ENCODE assay signal across 26 mouse cellular contexts in the genomic region with DNA sequence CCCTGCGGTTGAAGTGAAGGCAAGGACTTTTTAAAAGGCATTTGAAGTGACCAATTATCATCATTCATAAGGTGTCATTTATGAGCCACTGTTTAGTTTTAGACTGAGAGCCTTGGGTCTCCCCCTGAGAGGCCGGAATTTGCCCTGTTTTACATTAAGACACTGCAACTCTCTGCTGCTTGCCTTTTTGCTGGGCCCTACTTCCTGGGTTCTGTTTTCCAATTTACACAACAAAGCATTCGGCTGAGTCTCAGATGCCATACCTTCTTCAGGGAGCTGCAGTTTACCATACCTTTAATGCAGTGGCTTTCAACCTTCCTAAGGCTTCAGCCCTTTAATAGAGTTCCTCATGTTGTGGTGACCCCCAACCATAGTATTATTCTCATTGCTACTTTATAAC. TPM values are rescaled to one million over a fixed set of nuclear protein-coding genes. Genes with fewer than 3 reads are reported as not detected.
DNase-seq lines count a peak whose midpoint lies in the region; ATAC-seq and TF ChIP-seq lines count a peak whose summit lies in the region.
"Had no signal": no experiment of that assay in that cellular context is flagged by ENCODE, and none has a peak within 500 bp of the region (broad histone marks: within the 10 kb centered on the region; RNA-seq: fewer than 3 reads in every experiment).

No protein-coding gene starts in this region.

- ATAC-seq in forebrain, embryonic 11.5 days (replicated peaks; ENCODE audit: low FRiP score) = no peak
- no peak for ATAC-seq in forebrain, postnatal 0 days
- ATAC-seq in midbrain, postnatal 0 days (ENCODE audit: low FRiP score) = no peak
- ATAC-seq in forebrain, embryonic 14.5 days = peak; percentile 36; the same call in 1 of the 2 replicates
- ATAC-seq: activated CD4-positive, CD25-positive, alpha-beta regulatory T cell, adult 4 months; inflammation-experienced regulatory T-cells, adult 6 months had no signal

- H3K36me3 ChIP-seq in forebrain, embryonic 11.5 days (ENCODE audit: control insufficient read depth, insufficient read depth, low read length) = no peaks in the 10 kb centered on the region
- no peaks in the 10 kb centered on the region for H3K36me3 ChIP-seq in forebrain, postnatal 0 days (ENCODE audit: insufficient read depth)
- no peaks in the 10 kb centered on the region for H3K36me3 ChIP-seq in midbrain, embryonic 10.5 days
- no peaks in the 10 kb centered on the region for H3K36me3 ChIP-seq in midbrain, postnatal 0 days (ENCODE audit: insufficient read depth, low read length)
- no peaks in the 10 kb centered on the region for H3K36me3 ChIP-seq in forebrain, embryonic 14.5 days (ENCODE audit: control insufficient read depth, insufficient read depth, low read length)
- H3K36me3 ChIP-seq: embryonic facial prominence, embryonic 13.5 days; heart, embryonic 10.5 days; liver, embryonic 15.5 days; lung, embryonic 15.5 days; neural tube, embryonic 13.5 days had no signal

- peaks cover 17% of the 10 kb centered on the region for H3K4me1 ChIP-seq in forebrain, embryonic 11.5 days (replicated peaks; ENCODE audit: control insufficient read depth, insufficient read depth, low read length)
- no peaks in the 10 kb centered on the region for H3K4me1 ChIP-seq in forebrain, postnatal 0 days (ENCODE audit: insufficient read depth)
- H3K4me1 ChIP-seq in midbrain, embryonic 10.5 days = peaks cover 50% of the 10 kb centered on the region
- H3K4me1 ChIP-seq in midbrain, postnatal 0 days (ENCODE audit: insufficient read depth, low read length) = peaks cover 3% of the 10 kb centered on the region; the same call in 1 of the 2 replicates
- H3K4me1 ChIP-seq in forebrain, embryonic 14.5 days (ENCODE audit: control insufficient read depth, insufficient read depth, low read length) = peaks cover 9% of the 10 kb centered on the region
- H3K4me1 ChIP-seq: liver, embryonic 15.5 days; lung, embryonic 15.5 days had no signal

- H3K27me3 ChIP-seq in forebrain, embryonic 11.5 days (ENCODE audit: control insufficient read depth, insufficient read depth, low read length) = peaks cover 5% of the 10 kb centered on the region
- H3K27me3 ChIP-seq in forebrain, postnatal 0 days (ENCODE audit: insufficient read depth, low read length) = no peaks in the 10 kb centered on the region
- H3K27me3 ChIP-seq in midbrain, embryonic 10.5 days (ENCODE audit: low read depth, poor library complexity, severe bottlenecking) = no peaks in the 10 kb centered on the region
- H3K27me3 ChIP-seq in midbrain, postnatal 0 days (ENCODE audit: insufficient read depth, low read length) = no peaks in the 10 kb centered on the region
- H3K27me3 ChIP-seq in forebrain, embryonic 14.5 days (replicated peaks; ENCODE audit: control insufficient read depth, insufficient read depth, low read length) = 0 out of 2 replicates have a peak, but pooled peaks cover 2% of the 10 kb centered on the region
- H3K27me3 ChIP-seq: embryonic facial prominence, embryonic 13.5 days; liver, embryonic 15.5 days; lung, embryonic 15.5 days; neural tube, embryonic 13.5 days had no signal

- DNase-seq in forebrain, embryonic 11.5 days (ENCODE audit: low spot score) = no peak
- no peak for DNase-seq in forebrain, postnatal 0 days
- no peak for DNase-seq in midbrain, embryonic 10.5 days (ENCODE audit: low spot score)
- DNase-seq in midbrain, postnatal 0 days (ENCODE audit: low spot score) = no peak
- no peak for DNase-seq in forebrain, embryonic 14.5 days (ENCODE audit: low spot score)
- no peak for DNase-seq in urinary bladder, postnatal 14 days (ENCODE audit: low spot score)
- no peak for DNase-seq in lung, postnatal 36 days
- DNase-seq: adrenal gland, adult 8-10 months; cerebellum, adult 18-20 months; cerebellum, postnatal 25 days; heart, postnatal 4 days; kidney, adult 2 months; layer of hippocampus, adult 9-11 months; liver; lung, postnatal 4 days; thymus, postnatal 25 days had no signal

- no peak for TF ChIP-seq CTCF in forebrain, postnatal 0 days (IDR thresholded peaks at IDR 0.05; ENCODE audit: low read depth)
- TF ChIP-seq CTCF in midbrain, postnatal 0 days (IDR thresholded peaks at IDR 0.05) = no peak

- peak overlapping the region; percentile 68; the same call in 1 of the 2 replicates for H3K27ac ChIP-seq in forebrain, embryonic 11.5 days (ENCODE audit: low read depth, low read length)
- no peak overlapping the region for H3K27ac ChIP-seq in forebrain, postnatal 0 days (ENCODE audit: low read depth, low read length)
- peak overlapping the region; percentile 72 for H3K27ac ChIP-seq in midbrain, embryonic 10.5 days (replicated peaks)
- H3K27ac ChIP-seq in midbrain, postnatal 0 days (ENCODE audit: low read depth, low read length) = no peak overlapping the region
- H3K27ac ChIP-seq in forebrain, embryonic 14.5 days (ENCODE audit: low read depth, low read length) = no peak overlapping the region
- H3K27ac ChIP-seq: embryonic facial prominence, embryonic 13.5 days; heart, embryonic 10.5 days; kidney, postnatal 0 days; liver, embryonic 15.5 days; lung, embryonic 15.5 days had no signal

- H3K4me3 ChIP-seq in forebrain, embryonic 11.5 days (ENCODE audit: low read depth, low read length) = no peak overlapping the region
- no peak overlapping the region for H3K4me3 ChIP-seq in forebrain, postnatal 0 days (ENCODE audit: low read depth, low read length)
- H3K4me3 ChIP-seq in midbrain, embryonic 10.5 days = no peak overlapping the region
- H3K4me3 ChIP-seq in midbrain, postnatal 0 days (ENCODE audit: low read depth, low read length) = no peak overlapping the region
- no peak overlapping the region for H3K4me3 ChIP-seq in forebrain, embryonic 14.5 days (ENCODE audit: low read depth, low read length)
- H3K4me3 ChIP-seq: embryonic facial prominence, embryonic 13.5 days; heart, embryonic 10.5 days; liver, embryonic 15.5 days; lung, embryonic 15.5 days; myocyte; neural tube, embryonic 13.5 days had no signal

- 35% methylated on average over 3 of the region's 3 CpGs for WGBS in forebrain, embryonic 11.5 days
- 24% methylated on average over 3 of the region's 3 CpGs for WGBS in forebrain, postnatal 0 days
- 55% methylated on average over 3 of the region's 3 CpGs for WGBS in midbrain, embryonic 10.5 days
- WGBS in midbrain, postnatal 0 days = 33% methylated on average over 3 of the region's 3 CpGs
- 21% methylated on average over 3 of the region's 3 CpGs for WGBS in forebrain, embryonic 14.5 days

- H3K4me2 ChIP-seq in forebrain, embryonic 11.5 days (ENCODE audit: low read depth, low read length, severe bottlenecking) = no peak overlapping the region
- H3K4me2 ChIP-seq in forebrain, postnatal 0 days (ENCODE audit: low read depth) = no peak overlapping the region
- H3K4me2 ChIP-seq in midbrain, postnatal 0 days (ENCODE audit: low read depth, low read length, poor library complexity, severe bottlenecking) = no peak overlapping the region
- H3K4me2 ChIP-seq in forebrain, embryonic 14.5 days (ENCODE audit: low read length) = no peak overlapping the region
- H3K4me2 ChIP-seq: embryonic facial prominence, embryonic 13.5 days; liver, embryonic 15.5 days; lung, embryonic 15.5 days; neural tube, embryonic 13.5 days had no signal

- no peak overlapping the region for H3K9ac ChIP-seq in forebrain, embryonic 11.5 days (ENCODE audit: low read length)
- H3K9ac ChIP-seq in forebrain, postnatal 0 days = no peak overlapping the region
- no peak overlapping the region for H3K9ac ChIP-seq in midbrain, postnatal 0 days (replicated peaks; ENCODE audit: low read length, poor library complexity, severe bottlenecking)
- H3K9ac ChIP-seq in forebrain, embryonic 14.5 days (ENCODE audit: low read length) = no peak overlapping the region
- H3K9ac ChIP-seq: embryonic facial prominence, embryonic 13.5 days; liver, embryonic 15.5 days; lung, embryonic 15.5 days; neural tube, embryonic 13.5 days had no signal

- H3K9me3 ChIP-seq in forebrain, embryonic 11.5 days (ENCODE audit: control insufficient read depth, low read length) = no peaks in the 10 kb centered on the region
- H3K9me3 ChIP-seq in forebrain, postnatal 0 days (ENCODE audit: low read length) = no peaks in the 10 kb centered on the region
- no peaks in the 10 kb centered on the region for H3K9me3 ChIP-seq in midbrain, embryonic 10.5 days (replicated peaks)
- no peaks in the 10 kb centered on the region for H3K9me3 ChIP-seq in midbrain, postnatal 0 days (ENCODE audit: low read length)
- no peaks in the 10 kb centered on the region for H3K9me3 ChIP-seq in forebrain, embryonic 14.5 days (replicated peaks; ENCODE audit: control insufficient read depth, low read length)
- H3K9me3 ChIP-seq: embryonic facial prominence, embryonic 13.5 days; heart, embryonic 10.5 days; liver, embryonic 15.5 days; lung, embryonic 15.5 days; neural tube, embryonic 13.5 days had no signal

RNA-seq across cellular contexts. Expression of gene Fgd5, which starts 26.1 kb away (rescaled TPM):
- polyA plus RNA-seq in forebrain, embryonic 11.5 days (2014; fragmentation: Nextera tagmentation; extraction: Ambion mirVana) = 6.3 and 6.6 TPM in 2 replicates
- total RNA-seq in forebrain, postnatal 0 days (2014; rRNA removed) = 9.3 and 13.0 TPM in 2 replicates
- polyA plus RNA-seq in forebrain, postnatal 0 days (2015; fragmentation: Nextera tagmentation; extraction: Ambion mirVana) = 4.0 and 6.7 TPM in 2 replicates
- 5.1 and 5.6 TPM in 2 replicates for polyA plus RNA-seq in midbrain, embryonic 10.5 days (2016; fragmentation: Nextera tagmentation; extraction: Ambion mirVana)
- total RNA-seq in midbrain, postnatal 0 days (2014; rRNA removed) = 13.8 TPM in 2 replicates
- polyA plus RNA-seq in midbrain, postnatal 0 days (2015; fragmentation: Nextera tagmentation; extraction: Ambion mirVana) = 7.9 and 8.1 TPM in 2 replicates
- polyA plus RNA-seq in forebrain, embryonic 14.5 days (2014; fragmentation: Nextera tagmentation; extraction: Ambion mirVana) = 5.6 and 6.3 TPM in 2 replicates
- total RNA-seq: megakaryocyte-erythroid progenitor cell, adult 5-6 weeks had no signal
- polyA plus RNA-seq: inflammation-experienced regulatory T-cells, adult 6 months; myocyte had no signal

Comparison
In these comparisons a context has a peak if more than half of its experiments do, and no peak if none do; other contexts are left out.
1. H3K27ac ChIP-seq: peak in forebrain, embryonic 11.5 days (single experiment) and midbrain, embryonic 10.5 days (single experiment); none in forebrain, postnatal 0 days (single experiment), midbrain, postnatal 0 days (single experiment) and forebrain, embryonic 14.5 days (single experiment).